Mouse (Mus musculus): ENCODE data around the gene Gm9964.
"Not testable (repeated sequence)": the region's sequence is repeated elsewhere in the genome, so short reads cannot be mapped to it uniquely, and the experiment has no call there.

DNA sequence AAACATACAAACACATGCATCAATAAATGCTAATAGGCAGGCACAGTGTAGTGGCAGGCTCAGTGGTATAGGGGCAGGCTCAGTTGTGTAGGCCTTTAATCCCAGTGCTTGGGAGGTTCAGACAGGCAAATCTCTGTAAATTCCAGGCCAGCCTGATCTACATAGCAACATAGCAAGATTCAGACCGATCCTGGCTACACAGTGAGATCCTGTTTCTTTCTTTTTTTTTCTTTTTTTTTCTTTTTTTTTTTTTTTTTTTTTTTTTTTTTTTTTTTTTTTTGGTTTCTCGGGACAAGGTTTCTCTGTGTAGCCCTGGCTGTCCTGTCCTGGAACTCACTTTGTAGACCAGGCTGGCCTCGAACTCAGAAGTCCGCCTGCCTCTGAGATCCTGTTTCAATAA, 36.6 kb downstream of the Gm9964 start:
- TF ChIP-seq CTCF (conservative IDR thresholded peaks at IDR 0.05; ENCODE audit: insufficient read depth, insufficient read length, low read depth, low read length); POLR2A (IDR thresholded peaks at IDR 0.05; ENCODE audit: low read depth, low read length): not testable (repeated sequence)
